Mouse (Mus musculus): Measurements from ENCODE around the gene 1700023F06Rik. TPM values are rescaled to one million over a fixed set of nuclear protein-coding genes. Genes with fewer than 3 reads are reported as not detected.

1700023F06Rik gene
- polyA plus RNA-seq, 1 experiment from 2014 or later = 1.2 TPM

GRCm38 (mm10) chr11:103172392-103173040 lies 35.8 kb downstream of the 1700023F06Rik start:
- no peaks in the 10 kb centered on the region for H3K4me1 ChIP-seq (ENCODE audit: insufficient read depth)
- no peaks in the 10 kb centered on the region for H3K36me3 ChIP-seq (ENCODE audit: insufficient read depth)
- no peak overlapping the region for H3K4me2 ChIP-seq
- DNase-seq (no peak), ATAC-seq (ENCODE audit: insufficient read depth) (no peak)
- H3K9ac ChIP-seq = no peak overlapping the region
- peaks cover 44% of the 10 kb centered on the region for H3K27me3 ChIP-seq (ENCODE audit: insufficient read depth, low read length)
- no peak overlapping the region for H3K27ac ChIP-seq (ENCODE audit: low read depth)
- 57% methylated on average over 6 of the region's 6 CpGs for WGBS
- TF ChIP-seq CTCF (IDR thresholded peaks at IDR 0.05; ENCODE audit: low read depth) = no peak
- H3K4me3 ChIP-seq (ENCODE audit: low read depth, low read length) = no peak overlapping the region
- no peaks in the 10 kb centered on the region for H3K9me3 ChIP-seq (ENCODE audit: low read depth, low read length)

- 48% methylated on average over 9 of the region's 9 CpGs for WGBS
- Histone ChIP-seq H3K9ac (no peak overlapping the region), H3K27ac (ENCODE audit: low read depth) (no peak overlapping the region), H3K9me3 (ENCODE audit: low read depth, low read length) (no peaks in the 10 kb centered on the region), H3K4me1 (ENCODE audit: insufficient read depth) (no peaks in the 10 kb centered on the region), H3K4me2 (peak overlapping the region; percentile 94; the same call in 1 of the 2 replicates), H3K36me3 (ENCODE audit: insufficient read depth) (no peaks in the 10 kb centered on the region), H3K4me3 (ENCODE audit: low read depth, low read length) (peak overlapping the region; percentile 55; the same call in 1 of the 2 replicates), H3K27me3 (ENCODE audit: insufficient read depth, low read length) (peaks cover 44% of the 10 kb centered on the region)
- ATAC-seq (ENCODE audit: insufficient read depth) (no peak), DNase-seq (no peak)
- TF ChIP-seq CTCF (IDR thresholded peaks at IDR 0.05; ENCODE audit: low read depth) = no peak
These were observed 36.5 kb downstream of the 1700023F06Rik start for GRCm38 (mm10) chr11:103171703-103172391.

GRCm38 (mm10) chr11:103171286-103171620 lies 37.1 kb downstream of the 1700023F06Rik start:
- WGBS = 2% methylated on average over 23 of the region's 23 CpGs
- H3K9me3 ChIP-seq (ENCODE audit: low read depth, low read length) = no peaks in the 10 kb centered on the region
- no peak overlapping the region for H3K27ac ChIP-seq (ENCODE audit: low read depth)
- peak overlapping the region; percentile 55 for H3K4me3 ChIP-seq (ENCODE audit: low read depth, low read length)
- H3K4me2 ChIP-seq = peak overlapping the region; percentile 94
- H3K9ac ChIP-seq = peak overlapping the region; percentile 54
- H3K27me3 ChIP-seq (ENCODE audit: insufficient read depth, low read length) = peaks cover 44% of the 10 kb centered on the region
- TF ChIP-seq CTCF (IDR thresholded peaks at IDR 0.05; ENCODE audit: low read depth) = no peak
- no peaks in the 10 kb centered on the region for H3K36me3 ChIP-seq (ENCODE audit: insufficient read depth)
- no peak for ATAC-seq (ENCODE audit: insufficient read depth)
- DNase-seq = no peak
- H3K4me1 ChIP-seq (ENCODE audit: insufficient read depth) = no peaks in the 10 kb centered on the region

GRCm38 (mm10) chr11:103170494-103171285 lies 37.7 kb downstream of the 1700023F06Rik start, which contains the start of gene Fmnl1:
Fmnl1 (plus strand) TSS chr11:103171107.
- Histone ChIP-seq H3K4me2 (peak within 1 kb of the TSS; percentile 94), H3K4me3 (ENCODE audit: low read depth, low read length) (peak within 1 kb of the TSS; percentile 55), H3K36me3 (ENCODE audit: insufficient read depth) (no peaks in the 10 kb centered on the region), H3K4me1 (ENCODE audit: insufficient read depth) (no peaks in the 10 kb centered on the region), H3K9me3 (ENCODE audit: low read depth, low read length) (no peaks in the 10 kb centered on the region), H3K9ac (peak within 1 kb of the TSS; percentile 54), H3K27ac (ENCODE audit: low read depth) (no peak within 1 kb of the TSS), H3K27me3 (ENCODE audit: insufficient read depth, low read length) (peaks cover 44% of the 10 kb centered on the region)
- under 1% methylated on average over 70 of the region's 84 CpGs for whole genome bisulfite sequencing
- DNase-seq = peak; percentile 23
- ATAC-seq (ENCODE audit: insufficient read depth) = peak; percentile 45
- no peak for TF ChIP-seq CTCF (IDR thresholded peaks at IDR 0.05; ENCODE audit: low read depth)

GRCm38 (mm10) chr11:103170111-103170493 lies 38.3 kb downstream of the 1700023F06Rik start:
- Histone ChIP-seq H3K4me2 (peak overlapping the region; percentile 94), H3K4me1 (ENCODE audit: insufficient read depth) (no peaks in the 10 kb centered on the region), H3K9ac (no peak overlapping the region), H3K9me3 (ENCODE audit: low read depth, low read length) (no peaks in the 10 kb centered on the region), H3K36me3 (ENCODE audit: insufficient read depth) (no peaks in the 10 kb centered on the region), H3K4me3 (ENCODE audit: low read depth, low read length) (peak overlapping the region; percentile 55; the same call in 1 of the 2 replicates), H3K27ac (ENCODE audit: low read depth) (no peak overlapping the region), H3K27me3 (ENCODE audit: insufficient read depth, low read length) (peaks cover 44% of the 10 kb centered on the region)
- ATAC-seq (ENCODE audit: insufficient read depth) (no peak), DNase-seq (no peak)
- TF ChIP-seq CTCF (IDR thresholded peaks at IDR 0.05; ENCODE audit: low read depth) = no peak
- WGBS = 39% methylated on average over 3 of the region's 3 CpGs

GRCm38 (mm10) chr11:103169664-103170063 lies 38.7 kb downstream of the 1700023F06Rik start:
- Histone ChIP-seq H3K4me2 (no peak overlapping the region), H3K36me3 (ENCODE audit: insufficient read depth) (no peaks in the 10 kb centered on the region), H3K9me3 (ENCODE audit: low read depth, low read length) (no peaks in the 10 kb centered on the region), H3K4me3 (ENCODE audit: low read depth, low read length) (no peak overlapping the region), H3K9ac (no peak overlapping the region), H3K27ac (ENCODE audit: low read depth) (no peak overlapping the region), H3K4me1 (ENCODE audit: insufficient read depth) (no peaks in the 10 kb centered on the region), H3K27me3 (ENCODE audit: insufficient read depth, low read length) (peaks cover 44% of the 10 kb centered on the region)
- no peak for ATAC-seq (ENCODE audit: insufficient read depth)
- no peak for DNase-seq
- 81% methylated on average over 5 of the region's 5 CpGs for WGBS
- no peak for TF ChIP-seq CTCF (IDR thresholded peaks at IDR 0.05; ENCODE audit: low read depth)

All from lung, embryonic 14.5 days (tissue).